Mouse (Mus musculus) kidney, adult 18-20 months (tissue): ENCODE measurements around the gene Tada3.
"Not testable (repeated sequence)": the region's sequence is repeated elsewhere in the genome, so short reads cannot be mapped to it uniquely, and the experiment has no call there.

Source experiments
- DNase-seq: peaks from one replicate; pipeline ENCODE4 v3.0.0; 2021

Gene Tada3

DNA sequence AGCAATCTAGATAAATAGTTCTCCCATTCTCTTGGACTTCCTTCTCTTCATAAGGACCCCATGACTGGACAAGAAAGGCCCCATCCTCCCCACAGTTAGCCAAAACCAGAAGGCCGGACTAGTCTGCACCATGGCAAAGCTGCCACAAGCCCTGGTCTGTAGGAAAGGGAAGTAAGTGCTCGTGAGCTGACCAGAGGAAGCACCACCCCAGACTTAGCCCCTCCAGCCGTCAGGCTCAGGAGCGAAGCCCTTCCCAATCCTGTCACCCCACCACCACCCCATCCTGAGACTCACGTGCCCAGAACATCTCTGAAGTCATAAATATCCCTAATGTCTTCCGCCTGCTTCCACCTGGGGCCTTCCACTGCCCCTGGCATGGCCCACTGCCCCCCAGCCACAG lies 36.1 kb downstream of the Tada3 start:
- no peak for DNase-seq

DNA sequence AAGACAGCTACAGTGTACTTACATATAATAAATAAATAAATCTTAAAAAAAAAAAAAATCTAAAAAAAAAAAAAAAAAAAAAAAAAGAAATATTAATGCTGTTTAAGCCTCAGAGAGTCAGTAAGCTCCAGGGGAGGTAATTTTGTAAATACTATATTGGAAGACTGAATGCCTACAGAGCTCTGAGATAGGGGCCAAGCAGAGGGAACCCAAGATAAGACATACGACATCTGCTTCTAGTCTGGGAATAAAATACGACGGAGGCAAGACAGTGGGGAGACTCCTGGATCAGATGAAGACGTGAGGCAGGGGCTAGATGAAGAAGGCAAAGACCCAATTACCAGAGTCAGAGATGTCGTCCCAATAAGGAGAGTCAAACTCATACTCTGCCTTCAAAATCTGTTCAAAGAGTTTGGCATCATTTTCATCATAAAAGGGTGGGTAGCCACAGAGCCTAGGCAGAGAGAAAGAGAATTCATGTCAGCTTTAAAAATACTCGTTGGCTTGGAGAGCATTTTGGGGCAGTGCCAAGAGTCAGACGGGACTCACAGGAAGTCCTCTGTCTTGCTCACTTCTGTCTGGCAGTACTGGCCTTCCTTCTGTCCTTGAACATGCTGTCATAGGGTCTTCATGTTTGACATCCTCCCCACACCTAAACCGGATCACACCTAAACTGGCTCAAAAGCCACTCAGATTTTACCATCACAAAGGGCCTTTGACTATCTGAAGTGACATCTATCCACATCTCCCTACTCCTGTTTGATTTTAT lies 40.6 kb downstream of the Tada3 start:
- DNase-seq: peak; percentile 34

- DNase-seq: no peak
These were observed 43.5 kb downstream of the Tada3 start for GRCm38 (mm10) chr6:113334216-113334615.

- DNase-seq: peak; percentile 76
These were observed 44.3 kb downstream of the Tada3 start for GRCm38 (mm10) chr6:113333137-113333950.

DNA sequence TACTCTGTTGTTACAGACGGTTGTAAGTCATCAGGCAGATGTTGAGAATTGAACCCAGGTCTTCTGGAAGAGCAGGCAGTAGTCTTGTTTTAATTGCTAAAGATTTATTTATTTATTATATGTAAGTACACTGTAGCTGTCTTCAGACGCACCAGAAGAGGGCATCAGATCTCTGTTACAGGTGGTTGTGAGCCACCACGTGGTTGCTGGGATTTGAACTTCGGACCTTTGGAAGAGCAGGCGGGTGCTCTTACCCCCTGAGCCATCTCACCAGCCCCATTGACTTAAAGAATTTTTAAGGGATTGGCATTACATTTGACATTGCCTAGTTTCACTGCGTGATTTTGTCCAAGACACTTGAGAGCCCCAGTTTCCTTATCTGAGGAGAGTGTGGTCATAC lies 44.9 kb downstream of the Tada3 start:
- DNase-seq: not testable (repeated sequence)

GRCm38 (mm10) chr6:113331721-113332120 lies 46.0 kb downstream of the Tada3 start:
- DNase-seq: no peak

- DNase-seq: no peak
These were observed 47.1 kb downstream of the Tada3 start for GRCm38 (mm10) chr6:113330547-113330946.

- no peak for DNase-seq
These were observed 48.3 kb downstream of the Tada3 start for GRCm38 (mm10) chr6:113329396-113329795.

DNA sequence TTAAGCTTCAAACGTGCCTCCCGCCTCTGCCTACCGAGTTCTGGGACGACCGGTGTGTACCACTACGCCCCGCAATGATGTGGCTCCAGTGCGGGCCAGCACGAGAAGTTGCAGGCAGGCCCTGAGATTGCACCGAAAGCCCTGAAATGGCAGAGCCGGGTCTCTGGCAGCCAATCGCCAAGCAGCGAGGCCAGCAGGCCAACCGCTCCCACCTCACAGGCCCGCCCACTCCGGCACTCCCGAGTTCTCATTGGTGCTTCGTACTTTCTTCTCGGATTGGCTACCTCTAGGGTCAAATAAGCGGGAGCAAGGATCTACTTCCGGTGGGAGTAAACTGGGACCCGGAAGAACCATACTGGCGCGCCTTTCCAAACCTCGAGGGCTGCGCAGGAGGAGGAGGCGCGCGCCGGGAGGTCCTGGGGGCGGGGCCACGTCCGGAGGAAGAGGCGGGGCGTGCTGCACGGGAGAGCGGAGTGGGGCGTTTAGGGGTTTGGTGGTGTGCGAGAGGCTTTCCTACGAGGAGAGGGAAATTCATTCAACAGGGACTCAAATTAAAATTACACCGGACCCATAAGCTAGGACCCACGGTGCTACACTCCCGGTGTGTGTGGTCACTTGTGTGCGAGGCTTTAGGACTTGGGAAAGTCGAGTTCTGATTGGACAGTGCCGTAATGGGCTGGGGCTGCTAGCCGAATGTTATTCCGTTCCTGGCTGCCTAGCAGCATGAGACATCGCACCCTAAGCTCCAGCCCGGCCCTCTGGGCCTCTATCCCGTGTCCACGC lies 51.0 kb downstream of the Tada3 start, which contains the start of gene Ogg1:
Ogg1 (plus strand) TSS at position 440 of the 783 bp plus-strand sequence.
- peak; percentile 97 for DNase-seq
